Comparison of ENCODE assay signal across 8 mouse cellular contexts in the genomic region with DNA sequence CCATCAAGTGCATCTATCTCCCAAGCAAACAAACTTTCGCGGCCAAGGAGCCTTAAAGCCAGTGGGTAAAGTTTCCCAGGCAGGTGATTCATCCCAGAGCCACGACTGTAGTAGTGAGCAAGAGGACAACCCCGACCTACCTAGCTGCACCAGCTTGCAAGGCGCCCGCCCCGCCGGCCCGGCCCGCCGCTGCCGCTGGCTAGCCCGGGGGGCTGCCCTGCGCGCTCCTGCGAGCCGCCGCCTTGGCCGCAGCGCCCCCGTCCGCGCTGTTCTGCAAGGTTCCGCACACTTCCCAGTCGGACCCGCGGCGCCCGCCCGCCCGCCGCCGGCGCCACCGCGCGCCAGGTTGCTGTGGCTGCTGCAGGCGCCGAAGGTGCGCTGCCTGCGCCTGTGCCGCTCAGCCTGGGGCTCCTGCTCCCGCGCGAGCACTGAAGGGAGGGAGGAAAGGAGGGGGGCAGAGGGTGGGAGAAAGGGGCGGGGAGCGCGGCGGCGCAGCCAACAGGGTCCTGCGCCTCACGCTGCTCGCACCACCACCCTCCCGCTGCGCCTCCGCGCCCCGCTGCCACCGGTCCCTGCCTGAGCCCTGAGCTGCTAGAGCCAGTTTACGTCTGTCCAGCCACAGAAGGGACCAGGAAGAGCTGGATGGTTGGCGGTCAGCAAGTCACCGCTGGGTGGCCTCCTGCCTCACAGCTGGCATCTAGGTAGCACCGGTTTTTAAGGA. TPM values are rescaled to one million over a fixed set of nuclear protein-coding genes. Genes with fewer than 3 reads are reported as not detected.
DNase-seq lines count a peak whose midpoint lies in the region; ATAC-seq lines count a peak whose summit lies in the region.

No protein-coding gene starts in this region.

- WGBS in limb, embryonic 13.5 days = under 1% methylated on average over 59 of the region's 63 CpGs
- WGBS in neural tube, embryonic 15.5 days = under 1% methylated on average over 47 of the region's 63 CpGs

- no peak overlapping the region for H3K27ac ChIP-seq in limb, embryonic 13.5 days
- H3K27ac ChIP-seq in neural tube, embryonic 15.5 days (replicated peaks) = peak overlapping the region; percentile 58

- no peaks in the 10 kb centered on the region for H3K36me3 ChIP-seq in limb, embryonic 13.5 days
- no peaks in the 10 kb centered on the region for H3K36me3 ChIP-seq in neural tube, embryonic 15.5 days

- H3K9me3 ChIP-seq in limb, embryonic 13.5 days = no peaks in the 10 kb centered on the region
- H3K9me3 ChIP-seq in neural tube, embryonic 15.5 days (replicated peaks) = no peaks in the 10 kb centered on the region

- H3K4me1 ChIP-seq in limb, embryonic 13.5 days = peaks cover 12% of the 10 kb centered on the region
- peaks cover 16% of the 10 kb centered on the region for H3K4me1 ChIP-seq in neural tube, embryonic 15.5 days

- H3K9ac ChIP-seq in limb, embryonic 13.5 days = peak overlapping the region; percentile 68
- H3K9ac ChIP-seq in neural tube, embryonic 15.5 days (replicated peaks) = peak overlapping the region; percentile 40

- ATAC-seq in limb, embryonic 13.5 days (ENCODE audit: low FRiP score, low read depth) = peak; percentile 97
- ATAC-seq in neural tube, embryonic 15.5 days (ENCODE audit: low FRiP score) = peak; percentile 95

- H3K27me3 ChIP-seq in limb, embryonic 13.5 days = peaks cover 33% of the 10 kb centered on the region
- no peaks in the 10 kb centered on the region for H3K27me3 ChIP-seq in neural tube, embryonic 15.5 days (replicated peaks)

- H3K4me2 ChIP-seq in limb, embryonic 13.5 days (replicated peaks) = peak overlapping the region; percentile 90
- peak overlapping the region; percentile 89 for H3K4me2 ChIP-seq in neural tube, embryonic 15.5 days

- peak; percentile 9 to 31 for DNase-seq in spleen, postnatal 10 days (ENCODE audit: low spot score in 2 of 2)
- DNase-seq in spleen, postnatal 14 days (ENCODE audit: low spot score in 2 of 2) = no peak
- DNase-seq in cerebellum, postnatal 4 days (ENCODE audit: low spot score in 2 of 2) = peak; percentile 41 to 58
- peak; percentile 47 to 64 for DNase-seq in frontal cortex, postnatal 14 days (ENCODE audit: low spot score in 2 of 2)
- peak; percentile 38 to 43 for DNase-seq in kidney, adult 8-10 months
- DNase-seq in B cell, adult 2 months = no peak

- peak overlapping the region; percentile 58 for H3K4me3 ChIP-seq in limb, embryonic 13.5 days
- H3K4me3 ChIP-seq in neural tube, embryonic 15.5 days (replicated peaks) = peak overlapping the region; percentile 72

RNA-seq across cellular contexts. Expression of a gene that starts 8.7 kb away (rescaled TPM):
- polyA plus RNA-seq in limb, embryonic 13.5 days (2015; fragmentation: Nextera tagmentation; extraction: Ambion mirVana) = 1.9 TPM in 2 replicates
- 3.5 and 3.7 TPM in 2 replicates for polyA plus RNA-seq in neural tube, embryonic 15.5 days (2015; fragmentation: Nextera tagmentation; extraction: Ambion mirVana)

Comparison
In these comparisons a context has a peak if more than half of its experiments do, and no peak if none do; other contexts are left out.
1. DNase-seq: peak in spleen, postnatal 10 days (2 of 2), cerebellum, postnatal 4 days (2 of 2), frontal cortex, postnatal 14 days (2 of 2) and kidney, adult 8-10 months (2 of 2); none in spleen, postnatal 14 days (0 of 2) and B cell, adult 2 months (0 of 2).